In genomic region chr15:88032751-88033150, GRCm38 (mm10) we compare ENCODE assay signal across 16 mouse cellular contexts.
A peak's percentile ranks its signal among the peaks of the same experiment; 100 is the strongest.
DNase-seq lines count a peak whose midpoint lies in the region.
"Had no signal": no experiment of that assay in that cellular context is flagged by ENCODE, and none has a peak within 500 bp of the region (broad histone marks: within the 10 kb centered on the region; RNA-seq: fewer than 3 reads in every experiment).

No protein-coding gene starts in this region.

- no peak overlapping the region for H3K4me3 ChIP-seq in heart, embryonic 10.5 days

- H3K9me3 ChIP-seq in heart, embryonic 10.5 days: no peaks in the 10 kb centered on the region

- H3K36me3 ChIP-seq in heart, embryonic 10.5 days: no peaks in the 10 kb centered on the region
- H3K36me3 ChIP-seq: G1E had no signal

- intact Hi-C loops in heart, postnatal 36 days (cut with DNase I): no loop called here

- peak; percentile 58 for DNase-seq in heart, adult 11 months
- no peak for DNase-seq in heart, postnatal 36 days
- DNase-seq in heart, embryonic 10.5 days (ENCODE audit: low spot score): peak; percentile 57
- no peak for DNase-seq in heart, adult 9 months (ENCODE audit: low spot score in 2 of 2)
- DNase-seq: adrenal gland, adult 2 months; adrenal gland, adult 8-10 months; adrenal gland, postnatal 10 days; adrenal gland, postnatal 14 days; adrenal gland, postnatal 25 days; adrenal gland, postnatal 36 days; B cell, adult 2 months; cerebellum, adult 11 months; cerebellum, adult 11-12 months; cerebellum, adult 18-20 months had no signal

- H3K27ac ChIP-seq in heart, embryonic 10.5 days: no peak overlapping the region

- no peaks in the 10 kb centered on the region for H3K4me1 ChIP-seq in heart, embryonic 10.5 days

- WGBS in heart, embryonic 10.5 days: 73% methylated on average over 11 of the region's 11 CpGs

- H3K27me3 ChIP-seq in heart, embryonic 10.5 days (ENCODE audit: insufficient read depth, poor library complexity, severe bottlenecking): peaks cover 91% of the 10 kb centered on the region
- H3K27me3 ChIP-seq: CH12.LX had no signal

Comparison
In these comparisons a context has a peak if more than half of its experiments do, and no peak if none do; other contexts are left out.
1. DNase-seq: peak in heart, adult 11 months (single experiment) and heart, embryonic 10.5 days (single experiment); none in heart, postnatal 36 days (0 of 2) and heart, adult 9 months (0 of 2).